Mouse (Mus musculus) embryonic facial prominence, embryonic 13.5 days (tissue): ENCODE results near the gene Olfml2a. TPM values are rescaled to one million over a fixed set of nuclear protein-coding genes. Genes with fewer than 3 reads are reported as not detected.

Source experiments
- ATAC-seq: fragments of 200-750 bp; cut with Nextera tagmentation; 2 replicates; pipeline ENCODE4 v1.8.0; 2017; ENCODE audit warnings: low read depth; ENCODE audit not compliant: insufficient number of reproducible peaks, insufficient read depth, low FRiP score, low TSS enrichment
- H3K27ac ChIP-seq: fragments of 300-500 bp; sonication (generic); 2 replicates; pipeline ENCODE4 v1.5.1; 2015; ENCODE audit warnings: moderate library complexity, mild to moderate bottlenecking, inconsistent platforms
- H3K27me3 ChIP-seq: fragments of 300-500 bp; sonication (generic); 2 replicates; pipeline ENCODE4 v1.6.1; 2015; ENCODE audit warnings: mild to moderate bottlenecking, inconsistent platforms
- H3K36me3 ChIP-seq: fragments of 300-500 bp; sonication (generic); 2 replicates; pipeline ENCODE4 v1.6.1; 2015; ENCODE audit warnings: mild to moderate bottlenecking, inconsistent platforms
- H3K4me1 ChIP-seq: fragments of 300-500 bp; sonication (generic); 2 replicates; pipeline ENCODE4 v1.6.1; 2015; ENCODE audit warnings: inconsistent platforms
- H3K4me2 ChIP-seq: fragments of 300-500 bp; sonication (generic); 2 replicates; pipeline ENCODE4 v1.6.1; 2015; ENCODE audit warnings: moderate library complexity, mild to moderate bottlenecking, inconsistent platforms
- H3K4me3 ChIP-seq: fragments of 300-500 bp; sonication (generic); 2 replicates; pipeline ENCODE4 v1.5.1; 2015; ENCODE audit warnings: mild to moderate bottlenecking, inconsistent platforms
- H3K9ac ChIP-seq: fragments of 300-500 bp; sonication (generic); 2 replicates; pipeline ENCODE4 v1.6.1; 2015; ENCODE audit warnings: mild to moderate bottlenecking, inconsistent platforms
- H3K9me3 ChIP-seq: fragments of 300-500 bp; sonication (generic); 2 replicates; pipeline ENCODE4 v1.6.1; 2016; ENCODE audit warnings: inconsistent platforms
- WGBS: fragments of 180-500 bp; shearing (Covaris S2); methylation state at CpG from one replicate; pipeline ENCODE4 v1.1.7; 2015; ENCODE audit warnings: mixed read lengths; 5-methylcytosine and 5-hydroxymethylcytosine counted together
- polyA plus RNA-seq: library from polyadenylated mRNA; unstranded; fragments of >200 nt; fragmentation: Nextera tagmentation; extraction: Ambion mirVana; gene quantifications from 2 replicates; pipeline ENCODE4 v1.2.1, GENCODE M21; 2015

The Olfml2a gene
- polyA plus RNA-seq, 1 experiment from 2014 or later: 9.0 TPM

DNA sequence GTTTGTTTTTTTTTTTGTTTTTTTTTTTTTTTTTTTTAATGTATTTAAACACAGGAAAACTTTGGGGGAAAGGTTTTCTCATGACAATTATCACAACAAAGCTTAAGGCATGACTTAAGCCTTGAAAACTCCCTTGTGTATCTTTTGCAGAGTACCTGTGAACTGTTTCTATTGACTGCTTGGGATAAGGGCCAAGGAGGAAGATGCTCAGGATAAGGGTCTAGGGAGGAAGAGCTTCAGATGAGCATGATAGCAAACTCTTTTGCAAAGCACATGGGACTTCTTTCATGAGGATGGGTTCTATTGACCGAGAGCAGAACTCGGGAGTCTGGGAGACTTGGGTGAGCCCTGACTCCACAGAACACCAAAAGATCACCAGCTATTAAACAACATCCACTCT, 37.9 kb downstream of the Olfml2a start:
- Histone ChIP-seq H3K4me1 (no peaks in the 10 kb centered on the region), H3K9me3 (no peaks in the 10 kb centered on the region), H3K27me3 (no peaks in the 10 kb centered on the region), H3K36me3 (no peaks in the 10 kb centered on the region), H3K9ac (no peak overlapping the region), H3K27ac (no peak overlapping the region), H3K4me3 (no peak overlapping the region), H3K4me2 (no peak overlapping the region)
- ATAC-seq: no peak
- 88% methylated on average over 2 of the region's 2 CpGs for WGBS

DNA sequence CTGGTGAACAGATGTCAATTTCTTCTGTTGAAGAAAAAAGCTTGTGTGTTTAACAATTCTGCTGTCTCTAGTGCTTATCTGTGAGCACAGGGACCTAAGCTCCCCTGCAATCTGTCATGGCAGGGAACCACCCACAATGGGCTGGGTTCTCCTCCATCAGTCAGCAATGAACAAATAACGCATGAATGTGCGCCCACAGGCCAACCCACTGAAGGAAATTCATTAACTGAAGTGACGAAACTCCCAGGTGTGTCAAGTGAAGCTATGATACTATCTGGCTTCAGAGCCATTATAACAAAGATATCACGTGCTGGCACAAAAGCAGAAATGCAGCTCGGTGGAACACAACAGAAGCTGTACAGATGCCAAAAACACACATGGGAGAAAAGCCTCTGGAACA, 38.3 kb downstream of the Olfml2a start:
- Histone ChIP-seq H3K27ac (no peak overlapping the region), H3K4me2 (no peak overlapping the region), H3K9ac (no peak overlapping the region), H3K27me3 (no peaks in the 10 kb centered on the region), H3K9me3 (no peaks in the 10 kb centered on the region), H3K4me1 (no peaks in the 10 kb centered on the region), H3K36me3 (no peaks in the 10 kb centered on the region), H3K4me3 (no peak overlapping the region)
- WGBS: 80% methylated on average over 5 of the region's 5 CpGs
- no peak for ATAC-seq

DNA sequence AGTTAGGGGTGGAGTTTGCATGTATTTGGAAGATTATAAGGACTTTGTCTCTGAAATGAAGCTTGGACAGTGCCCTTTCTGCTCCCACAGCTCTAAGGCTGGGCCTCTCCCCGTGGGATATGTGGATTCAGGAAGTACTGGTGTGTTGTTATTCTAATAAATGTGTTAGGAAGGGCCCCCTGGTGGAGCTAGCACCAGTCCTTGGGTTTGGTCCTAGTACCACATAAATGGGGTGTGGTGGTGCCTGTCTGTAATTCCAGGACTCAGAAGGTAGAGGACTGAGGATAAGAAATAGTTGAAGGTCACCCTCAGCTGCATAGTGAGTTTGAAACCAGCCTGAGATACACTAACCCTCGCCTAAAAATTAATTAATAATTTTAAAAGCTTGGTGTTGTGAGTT, 41.4 kb downstream of the Olfml2a start:
- no peaks in the 10 kb centered on the region for H3K27me3 ChIP-seq
- no peak overlapping the region for H3K4me3 ChIP-seq
- H3K36me3 ChIP-seq: no peaks in the 10 kb centered on the region
- no peak overlapping the region for H3K27ac ChIP-seq
- WGBS: 51% methylated on average over 2 of the region's 2 CpGs
- H3K4me2 ChIP-seq: no peak overlapping the region
- no peaks in the 10 kb centered on the region for H3K4me1 ChIP-seq
- no peaks in the 10 kb centered on the region for H3K9me3 ChIP-seq
- ATAC-seq: no peak
- no peak overlapping the region for H3K9ac ChIP-seq

DNA sequence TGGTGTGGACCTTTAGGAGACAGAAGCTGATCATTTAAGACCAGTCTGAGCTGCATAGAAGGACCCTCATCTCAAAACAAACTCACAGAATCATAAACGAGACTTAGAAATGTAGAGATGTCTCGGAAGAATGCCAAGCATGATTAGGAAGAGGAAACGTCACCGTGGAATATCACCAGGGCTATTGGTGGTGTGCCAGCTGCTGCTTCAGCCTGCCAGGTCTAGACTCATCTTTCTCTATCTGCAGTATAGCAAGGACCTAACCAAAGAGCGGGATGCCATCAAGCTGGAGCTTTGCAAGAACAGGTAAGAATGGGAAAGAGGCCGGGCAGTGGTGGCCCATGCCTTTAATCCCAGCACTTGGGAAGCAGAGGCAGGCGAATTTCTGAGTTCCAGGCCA, 41.9 kb downstream of the Olfml2a start:
- Histone ChIP-seq H3K9me3 (no peaks in the 10 kb centered on the region), H3K27me3 (no peaks in the 10 kb centered on the region), H3K4me3 (no peak overlapping the region), H3K36me3 (no peaks in the 10 kb centered on the region), H3K27ac (no peak overlapping the region), H3K4me2 (no peak overlapping the region), H3K9ac (no peak overlapping the region), H3K4me1 (no peaks in the 10 kb centered on the region)
- no peak for ATAC-seq
- WGBS: 80% methylated on average over 7 of the region's 7 CpGs

GRCm38 (mm10) chr2:38974171-38974570, 42.4 kb downstream of the Olfml2a start:
- H3K9ac ChIP-seq: no peak overlapping the region
- no peaks in the 10 kb centered on the region for H3K36me3 ChIP-seq
- H3K4me3 ChIP-seq: no peak overlapping the region
- no peak overlapping the region for H3K4me2 ChIP-seq
- H3K27ac ChIP-seq: no peak overlapping the region
- WGBS: 40% methylated on average over 2 of the region's 2 CpGs
- no peak for ATAC-seq
- no peaks in the 10 kb centered on the region for H3K27me3 ChIP-seq
- no peaks in the 10 kb centered on the region for H3K4me1 ChIP-seq
- H3K9me3 ChIP-seq: no peaks in the 10 kb centered on the region

DNA sequence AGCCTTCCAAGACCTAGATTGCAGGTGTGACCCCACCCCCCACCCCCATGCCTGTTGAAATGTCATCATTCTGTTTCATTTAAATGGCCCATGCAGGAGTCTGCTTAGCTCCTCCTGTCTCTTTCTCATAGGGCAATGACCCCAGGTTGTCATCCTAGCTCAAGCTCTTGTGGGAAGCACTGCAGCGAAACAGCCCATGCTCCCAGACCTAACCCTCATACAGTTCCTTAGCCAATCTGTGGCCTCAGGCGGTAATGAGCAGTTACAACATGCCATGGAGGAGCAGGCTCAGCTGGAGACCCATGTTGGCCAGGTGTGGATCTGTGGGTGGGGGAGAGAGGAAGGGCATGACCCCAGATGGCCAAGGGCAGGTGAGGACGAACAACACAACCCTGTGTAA, 43.4 kb downstream of the Olfml2a start:
- WGBS: 66% methylated on average over 3 of the region's 3 CpGs
- no peak overlapping the region for H3K4me2 ChIP-seq
- no peaks in the 10 kb centered on the region for H3K4me1 ChIP-seq

DNA sequence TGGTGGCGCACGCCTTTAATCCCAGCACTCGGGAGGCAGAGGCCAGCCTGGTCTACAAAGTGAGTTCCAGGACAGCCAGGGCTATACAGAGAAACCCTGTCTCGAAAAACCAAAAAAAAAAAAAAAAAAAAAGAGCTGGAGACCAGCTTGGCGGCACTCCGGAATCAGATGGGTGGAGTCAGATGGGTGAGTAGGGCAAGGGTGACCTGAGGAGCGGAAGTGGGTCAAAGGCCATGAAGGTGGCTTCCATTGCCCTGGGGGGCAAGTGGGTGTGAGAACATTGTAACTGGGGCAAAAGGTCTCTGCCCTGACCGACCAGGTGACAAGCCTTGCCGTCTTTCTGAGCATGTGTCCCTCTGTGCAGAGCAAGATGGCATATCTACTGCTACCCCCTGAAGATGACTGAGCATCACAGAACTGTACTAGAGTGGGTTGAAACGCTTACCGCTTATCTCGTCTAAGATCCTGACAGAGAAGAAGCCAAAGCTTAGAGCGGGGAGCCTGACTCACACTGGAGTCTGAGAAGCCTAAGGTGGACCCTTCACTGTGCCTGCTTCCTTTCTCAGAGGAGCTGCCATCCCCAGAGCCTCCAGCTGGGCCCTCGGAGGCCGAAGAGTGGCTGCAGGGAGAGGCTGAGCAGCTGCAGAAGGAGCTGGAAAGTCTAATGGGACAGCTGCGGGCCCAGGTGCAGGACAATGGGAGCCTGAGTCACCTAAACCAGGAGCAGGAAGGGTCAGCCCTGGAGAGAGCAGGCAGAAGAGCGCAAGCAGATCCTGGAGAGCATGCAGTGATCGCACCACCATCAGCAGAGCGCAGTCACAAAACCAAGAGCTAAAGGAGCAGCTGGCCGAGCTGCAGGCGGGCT, 44.4 kb downstream of the Olfml2a start:
- H3K4me3 ChIP-seq: no peak overlapping the region
- 78% methylated on average over 21 of the region's 21 CpGs for WGBS
- no peak overlapping the region for H3K27ac ChIP-seq
- no peak overlapping the region for H3K9ac ChIP-seq
- H3K27me3 ChIP-seq: no peaks in the 10 kb centered on the region
- no peak overlapping the region for H3K4me2 ChIP-seq
- ATAC-seq: no peak
- H3K4me1 ChIP-seq: no peaks in the 10 kb centered on the region
- no peaks in the 10 kb centered on the region for H3K9me3 ChIP-seq
- H3K36me3 ChIP-seq: no peaks in the 10 kb centered on the region

More for the DNA sequence above, 43.4 kb downstream of the Olfml2a start:
- Histone ChIP-seq H3K9me3 (no peaks in the 10 kb centered on the region), H3K36me3 (no peaks in the 10 kb centered on the region), H3K4me3 (no peak overlapping the region), H3K27ac (no peak overlapping the region), H3K27me3 (no peaks in the 10 kb centered on the region), H3K9ac (no peak overlapping the region)
- ATAC-seq: no peak

DNA sequence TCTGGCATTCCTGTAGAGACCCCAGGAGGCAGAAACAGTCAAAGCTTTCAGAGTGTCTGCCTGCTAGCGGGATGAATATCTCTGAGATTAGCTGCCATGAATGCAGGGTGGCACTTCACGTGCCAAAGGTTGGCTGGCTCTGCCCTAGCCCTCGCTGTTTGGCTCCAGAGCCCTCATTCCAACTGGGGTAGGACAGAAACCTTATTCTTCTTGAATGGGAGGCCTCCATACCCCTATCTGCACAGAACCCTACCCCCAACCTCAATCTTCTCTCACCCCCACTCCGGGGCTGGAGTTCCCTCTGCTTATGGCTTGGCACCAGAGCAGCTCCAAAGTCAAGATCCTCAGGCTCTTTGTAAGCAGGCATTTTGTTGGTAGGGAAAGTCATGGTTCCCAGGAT, 46.1 kb downstream of the Olfml2a start:
- Histone ChIP-seq H3K4me3 (no peak overlapping the region), H3K9ac (no peak overlapping the region), H3K9me3 (no peaks in the 10 kb centered on the region), H3K27ac (no peak overlapping the region), H3K4me2 (no peak overlapping the region), H3K4me1 (no peaks in the 10 kb centered on the region), H3K36me3 (no peaks in the 10 kb centered on the region), H3K27me3 (no peaks in the 10 kb centered on the region)
- no peak for ATAC-seq
- WGBS: 60% methylated on average over 4 of the region's 4 CpGs

DNA sequence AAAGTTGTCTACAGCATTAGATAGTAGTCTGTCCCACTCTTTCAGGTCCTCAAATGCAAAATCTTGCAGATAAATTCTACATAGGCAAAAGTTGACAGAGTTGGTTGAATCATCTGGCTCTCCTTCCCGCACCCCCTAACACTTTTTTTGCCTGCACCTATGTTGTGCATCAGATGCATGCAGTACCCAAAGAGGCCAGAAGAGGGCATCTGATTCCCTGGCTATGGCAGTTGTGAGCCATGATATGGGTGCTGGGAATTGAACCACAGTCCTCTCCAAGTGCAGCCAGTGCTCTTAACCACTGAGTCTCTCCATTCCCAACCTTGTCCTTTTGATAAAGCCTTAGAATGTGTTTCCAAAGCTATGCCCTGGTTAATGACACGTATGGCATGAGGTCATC, 51.7 kb downstream of the Olfml2a start:
- Histone ChIP-seq H3K4me3 (no peak overlapping the region), H3K27me3 (no peaks in the 10 kb centered on the region), H3K9ac (no peak overlapping the region), H3K4me1 (peaks cover 5% of the 10 kb centered on the region; the same call in 1 of the 2 replicates), H3K27ac (no peak overlapping the region), H3K4me2 (no peak overlapping the region), H3K9me3 (peaks cover 7% of the 10 kb centered on the region; the same call in 1 of the 2 replicates), H3K36me3 (no peaks in the 10 kb centered on the region)
- WGBS: 96% methylated on average over 2 of the region's 2 CpGs
- ATAC-seq: no peak

DNA sequence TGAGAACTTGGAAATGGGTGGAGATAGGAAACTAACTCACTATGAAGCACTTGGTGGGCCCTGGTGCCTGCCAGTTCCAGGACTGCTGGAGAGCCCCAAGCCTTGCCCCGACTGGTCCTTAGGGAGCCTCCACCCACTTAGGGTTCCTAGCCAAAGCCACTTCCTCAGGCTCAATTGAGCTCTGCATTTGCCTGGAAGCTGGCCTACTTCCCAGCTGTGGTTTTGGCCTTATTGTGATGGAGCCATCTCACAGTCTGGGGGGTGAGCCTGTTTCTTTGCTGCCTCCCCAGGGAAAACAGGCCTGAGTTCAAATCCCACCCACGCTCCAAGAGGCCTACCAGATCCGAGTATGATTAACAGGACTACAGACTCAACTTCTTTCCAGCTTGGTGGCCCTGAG, 54.8 kb downstream of the Olfml2a start:
- ATAC-seq: no peak
- WGBS: 79% methylated on average over 3 of the region's 3 CpGs
- no peak overlapping the region for H3K27ac ChIP-seq

DNA sequence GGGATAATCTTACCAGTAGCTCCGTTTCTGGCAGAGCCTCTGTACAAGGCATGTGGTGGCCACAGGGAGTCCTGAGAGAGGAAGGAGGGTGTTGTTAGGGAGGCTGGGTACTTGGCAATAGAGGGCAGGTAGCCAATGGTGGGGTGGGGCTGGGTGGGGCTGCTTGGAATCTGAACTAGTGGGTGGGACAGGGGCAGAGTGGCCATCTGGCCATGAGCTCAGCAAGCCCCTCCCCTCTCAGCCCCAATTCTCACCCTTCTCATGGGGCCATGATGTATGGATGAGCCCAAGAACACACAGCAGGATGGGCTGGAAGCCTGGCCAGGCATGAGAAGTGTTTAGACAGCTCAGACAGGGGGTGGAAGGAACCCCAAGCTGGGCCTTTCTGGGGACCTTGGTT, 55.6 kb downstream of the Olfml2a start:
- ATAC-seq: no peak
- Histone ChIP-seq H3K4me1 (peaks cover 5% of the 10 kb centered on the region; the same call in 1 of the 2 replicates), H3K27ac (0 out of 2 replicates have a peak overlapping the region, but pooled peaks have one; percentile 11), H3K36me3 (no peaks in the 10 kb centered on the region), H3K4me3 (no peak overlapping the region), H3K4me2 (no peak overlapping the region), H3K9me3 (peaks cover 7% of the 10 kb centered on the region; the same call in 1 of the 2 replicates), H3K9ac (no peak overlapping the region), H3K27me3 (no peaks in the 10 kb centered on the region)
- WGBS: 67% methylated on average over 1 of the region's 1 CpGs

More for the DNA sequence above, 54.8 kb downstream of the Olfml2a start:
- no peaks in the 10 kb centered on the region for H3K36me3 ChIP-seq
- no peak overlapping the region for H3K4me3 ChIP-seq
- no peak overlapping the region for H3K9ac ChIP-seq
- peaks cover 5% of the 10 kb centered on the region; the same call in 1 of the 2 replicates for H3K4me1 ChIP-seq
- no peak overlapping the region for H3K4me2 ChIP-seq
- peaks cover 7% of the 10 kb centered on the region; the same call in 1 of the 2 replicates for H3K9me3 ChIP-seq
- H3K27me3 ChIP-seq: no peaks in the 10 kb centered on the region

DNA sequence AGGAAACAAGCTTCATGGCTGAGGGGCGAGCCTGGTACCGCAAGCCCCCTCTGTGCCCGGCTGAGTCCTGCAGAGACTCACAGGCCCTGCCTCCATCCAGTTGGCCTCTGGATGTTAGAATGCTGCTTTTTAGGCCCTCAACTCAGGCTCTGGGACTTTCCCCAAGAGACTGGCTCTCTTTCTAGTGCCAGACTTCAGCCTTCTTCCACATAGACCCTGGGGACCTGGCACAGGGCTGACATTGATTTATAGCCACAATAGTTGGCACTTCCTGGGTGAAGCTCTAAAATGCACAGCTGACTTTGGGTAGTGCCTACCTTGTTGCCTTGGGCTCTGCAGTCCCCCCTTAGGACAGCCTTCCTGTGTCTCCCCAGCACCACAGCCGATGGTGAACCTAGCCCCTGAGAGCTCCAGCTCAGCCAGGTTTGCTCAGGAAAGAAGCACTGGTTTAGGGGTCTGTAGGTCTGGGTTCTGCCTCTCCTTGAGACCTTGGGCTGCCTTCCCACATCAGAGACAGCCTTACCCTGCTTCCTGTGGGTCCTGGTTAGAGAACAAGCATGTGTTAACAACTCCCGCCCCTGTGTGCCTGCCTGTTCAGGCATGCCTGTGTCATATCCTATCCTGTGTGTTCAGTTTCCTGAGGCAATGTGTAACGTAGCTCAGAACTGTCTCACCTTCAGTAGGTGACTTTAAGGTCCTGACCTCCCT, 56.2 kb downstream of the Olfml2a start:
- peak overlapping the region; percentile 11; the same call in 1 of the 2 replicates for H3K27ac ChIP-seq
- no peak for ATAC-seq

More for the DNA sequence above, 56.2 kb downstream of the Olfml2a start:
- no peaks in the 10 kb centered on the region for H3K36me3 ChIP-seq
- H3K4me2 ChIP-seq: no peak overlapping the region
- no peak overlapping the region for H3K4me3 ChIP-seq
- H3K27me3 ChIP-seq: no peaks in the 10 kb centered on the region
- peaks cover 5% of the 10 kb centered on the region; the same call in 1 of the 2 replicates for H3K4me1 ChIP-seq
- 73% methylated on average over 6 of the region's 6 CpGs for WGBS
- H3K9me3 ChIP-seq: peaks cover 7% of the 10 kb centered on the region; the same call in 1 of the 2 replicates
- no peak overlapping the region for H3K9ac ChIP-seq
